Mouse (Mus musculus): ENCODE measurements around the gene Trmt61a.

Trmt61a gene

DNA sequence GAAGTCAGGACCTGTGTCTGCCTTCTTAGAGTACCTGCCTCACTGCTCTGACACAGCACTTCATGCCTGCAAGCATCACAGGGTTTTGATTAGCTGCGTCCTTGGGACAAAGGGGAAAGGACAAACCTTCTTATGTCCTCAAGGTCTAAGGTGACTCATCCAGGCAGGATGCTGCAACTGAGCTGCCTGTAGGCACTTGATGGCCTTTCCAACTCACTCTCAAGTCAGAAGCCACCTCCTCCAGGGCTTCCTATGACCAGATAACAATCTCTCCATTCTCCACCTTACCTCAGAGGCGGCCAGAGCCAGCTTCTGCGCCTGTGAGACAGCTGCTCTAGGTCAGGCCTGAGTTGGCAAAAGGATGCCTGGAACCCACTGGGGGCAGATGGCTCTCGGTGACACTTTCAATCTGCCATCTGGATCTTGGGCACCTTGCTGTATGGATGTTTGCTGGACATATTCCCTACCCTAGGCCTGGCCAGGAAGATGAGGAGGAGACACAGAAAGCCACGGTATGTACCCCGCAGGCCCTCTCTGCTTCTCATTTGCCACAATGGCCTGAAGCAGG, 20.5 kb downstream of the Trmt61a start:
- DNase-seq = peak in 1 of 2 experiments; percentile 21

DNA sequence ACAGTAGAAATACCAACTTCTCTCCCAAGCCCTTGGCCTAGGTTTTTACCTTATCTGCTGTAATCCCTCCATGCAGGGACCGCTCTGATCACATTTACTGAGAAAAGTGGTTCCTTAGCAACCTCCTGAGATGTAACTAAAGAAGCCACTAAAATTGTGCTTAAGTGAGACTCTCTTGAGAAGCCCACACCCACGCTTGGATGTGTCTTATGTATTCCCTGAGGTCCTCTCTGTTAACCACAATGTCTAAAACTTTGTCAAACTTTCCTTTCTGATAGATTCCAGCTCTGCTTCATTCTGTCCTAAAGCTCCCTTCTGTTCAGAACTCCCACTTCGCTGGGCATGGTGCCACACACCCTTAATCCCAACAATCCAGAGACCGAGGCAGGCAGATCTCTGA, 21.6 kb downstream of the Trmt61a start:
- no peak for DNase-seq

DNA sequence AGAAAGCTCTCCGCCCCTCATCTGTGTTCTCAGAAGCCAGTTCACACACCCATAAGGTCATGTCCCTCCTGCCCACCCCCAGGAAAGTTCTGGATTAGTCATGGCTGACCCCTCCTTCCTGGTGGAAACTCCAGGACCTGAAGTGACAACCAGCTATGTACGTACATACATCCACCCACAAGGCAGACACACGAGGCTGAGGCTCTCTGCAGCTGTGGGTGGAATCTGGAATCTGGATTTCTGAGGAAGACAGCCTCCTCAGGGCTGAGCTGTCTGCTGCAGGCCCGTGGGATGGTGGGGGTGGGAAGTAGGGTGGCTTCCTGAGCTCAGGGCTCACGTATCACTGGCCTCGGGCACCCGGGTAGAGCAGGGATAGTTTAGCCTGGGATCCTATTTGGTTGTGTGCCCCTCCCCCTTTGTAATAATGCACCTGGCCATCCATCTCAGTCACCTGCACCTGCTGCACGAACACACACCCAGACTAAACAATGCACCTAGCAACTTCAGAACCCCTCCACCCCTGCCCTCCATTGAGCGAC, 23.1 kb downstream of the Trmt61a start:
- peak in 1 of 2 experiments; percentile 24 for DNase-seq

DNA sequence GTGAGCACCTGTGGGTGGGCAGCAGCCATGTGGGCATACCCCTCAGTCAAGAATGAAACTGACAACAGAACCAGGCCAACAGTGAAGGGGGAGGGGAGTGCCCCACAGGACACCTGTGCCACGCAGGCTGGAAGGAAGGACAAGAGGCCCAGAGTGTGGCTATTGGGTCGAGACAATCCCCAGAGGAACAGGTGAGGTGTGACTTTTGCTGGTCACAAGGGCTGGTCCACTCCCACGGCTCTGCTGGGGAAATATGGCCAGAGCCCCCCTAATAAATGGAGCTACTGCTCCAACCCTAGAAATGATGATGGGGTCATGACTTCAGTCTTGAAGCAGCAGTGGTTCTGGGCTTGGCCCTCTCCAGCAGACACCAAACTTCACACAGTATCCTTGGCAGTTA, 25.4 kb downstream of the Trmt61a start:
- peak in 1 of 2 experiments; percentile 16 for DNase-seq

DNA sequence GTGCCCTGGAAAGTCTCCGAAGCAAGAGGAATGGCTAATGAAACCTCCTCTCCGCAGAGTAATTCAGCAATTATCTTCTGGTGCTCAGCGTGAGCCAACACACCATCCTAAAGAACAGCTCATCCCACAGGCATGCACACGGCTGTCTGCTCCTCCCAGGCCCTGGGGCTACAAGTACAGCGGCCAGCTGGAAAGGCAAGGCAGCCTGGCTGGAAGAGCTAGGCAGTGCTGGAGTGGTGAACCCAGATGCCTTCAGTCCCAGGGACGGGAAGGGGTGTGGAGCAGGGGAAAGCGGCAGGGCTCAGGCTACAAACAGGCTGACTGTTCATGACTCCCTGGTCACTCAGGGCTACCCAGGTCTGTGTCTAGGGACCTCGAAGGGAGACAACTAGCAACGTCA, 26.7 kb downstream of the Trmt61a start:
- DNase-seq = peak; percentile 36 to 65

DNA sequence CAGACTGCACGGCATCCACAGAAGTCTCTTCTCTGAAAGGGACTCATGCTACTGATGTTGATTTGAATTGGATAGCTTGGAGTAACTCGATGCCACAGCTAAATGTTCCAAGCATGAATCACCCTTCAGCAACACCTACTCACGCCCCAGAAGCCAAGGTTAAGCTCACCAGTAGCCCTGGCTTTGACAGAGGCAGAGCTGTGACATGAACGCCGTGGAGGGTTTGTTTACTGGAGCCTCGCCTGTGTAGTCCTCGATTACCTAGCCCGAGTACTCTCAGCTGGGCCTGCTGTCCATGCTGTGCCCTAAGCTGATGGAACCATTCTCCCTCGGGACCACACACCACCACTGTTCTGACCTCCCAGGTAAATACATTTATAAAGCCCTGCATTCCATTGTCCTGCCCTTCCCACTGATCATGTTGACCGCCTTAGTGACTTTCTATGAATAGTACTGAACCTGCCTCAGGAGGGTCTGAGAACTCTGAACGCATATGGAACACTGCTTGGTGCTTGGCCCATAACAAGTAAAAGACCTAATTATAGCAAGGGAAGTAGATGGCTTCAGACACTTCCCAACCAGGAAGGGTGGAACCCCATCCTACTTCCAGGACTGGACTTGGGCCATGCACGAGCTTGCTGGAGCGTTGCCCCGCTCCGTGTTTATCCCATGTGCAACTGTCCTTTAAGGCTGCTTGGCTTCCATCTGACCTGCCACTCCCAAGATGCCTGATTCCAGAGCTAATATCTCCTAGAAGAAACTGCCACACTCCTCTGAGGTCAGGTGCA, 27.5 kb downstream of the Trmt61a start:
- peak; percentile 81 to 91 for DNase-seq

DNA sequence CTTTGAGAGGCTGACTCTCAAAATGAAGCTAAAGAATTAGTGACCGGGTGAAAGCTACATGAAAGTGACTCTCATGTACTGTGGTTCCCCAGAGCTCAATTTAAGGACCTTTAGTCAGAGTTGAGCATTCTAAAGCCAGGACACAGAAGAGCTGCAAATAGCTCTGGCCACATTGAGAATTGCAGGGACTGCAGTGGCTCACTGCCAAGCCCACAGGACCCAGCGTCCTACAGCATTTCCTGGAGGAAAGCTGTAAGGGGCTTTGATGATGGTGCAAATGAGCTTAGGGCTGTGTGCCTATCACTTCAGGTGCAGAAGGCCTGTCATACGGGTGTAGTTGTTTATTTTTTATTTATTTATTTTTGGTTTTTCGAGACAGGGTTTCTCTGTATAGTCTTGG, 30.3 kb downstream of the Trmt61a start:
- peak; percentile 42 to 55 for DNase-seq

DNA sequence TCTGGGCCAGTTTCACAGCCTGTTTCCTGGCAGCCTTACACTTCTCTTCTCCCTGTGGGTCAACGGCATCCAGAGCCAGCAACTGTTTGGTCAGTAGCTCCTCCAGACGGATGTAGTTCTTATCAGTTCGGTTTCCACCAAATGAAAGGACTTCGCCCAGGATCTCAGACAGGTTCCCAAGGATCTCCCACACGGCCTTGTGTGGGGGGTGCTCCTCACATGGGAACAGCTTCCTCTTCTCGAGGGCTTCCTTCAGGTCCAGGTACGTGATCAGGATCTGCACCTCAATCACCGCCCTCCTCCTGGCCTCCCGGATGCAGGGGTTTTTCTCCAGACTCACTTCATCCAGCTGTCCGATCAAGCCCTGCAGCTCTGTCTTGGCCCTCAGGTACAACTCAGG, 32.2 kb downstream of the Trmt61a start:
- DNase-seq = peak in 1 of 2 experiments; percentile 33

DNA sequence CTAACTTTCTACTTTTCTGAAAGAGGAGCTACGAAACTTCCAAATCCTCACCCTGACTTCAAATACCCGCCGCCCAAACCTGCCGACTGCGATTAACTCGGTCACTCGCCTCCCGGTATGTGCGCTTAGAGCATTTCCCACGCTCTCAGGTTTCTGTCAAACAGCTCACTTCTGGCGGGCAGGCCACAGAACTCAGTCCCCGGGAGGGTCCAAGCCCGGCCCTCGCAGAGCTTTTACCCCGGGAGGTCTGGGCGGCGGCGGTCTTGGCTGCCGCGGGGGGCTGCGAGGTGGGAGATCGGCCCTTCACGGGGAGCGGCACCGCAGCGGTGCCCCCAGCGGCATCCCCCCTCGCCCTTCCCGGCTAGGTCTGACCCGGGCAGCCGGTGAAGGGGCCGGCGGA, 34.6 kb downstream of the Trmt61a start:
- peak; percentile 27 to 63 for DNase-seq

DNA sequence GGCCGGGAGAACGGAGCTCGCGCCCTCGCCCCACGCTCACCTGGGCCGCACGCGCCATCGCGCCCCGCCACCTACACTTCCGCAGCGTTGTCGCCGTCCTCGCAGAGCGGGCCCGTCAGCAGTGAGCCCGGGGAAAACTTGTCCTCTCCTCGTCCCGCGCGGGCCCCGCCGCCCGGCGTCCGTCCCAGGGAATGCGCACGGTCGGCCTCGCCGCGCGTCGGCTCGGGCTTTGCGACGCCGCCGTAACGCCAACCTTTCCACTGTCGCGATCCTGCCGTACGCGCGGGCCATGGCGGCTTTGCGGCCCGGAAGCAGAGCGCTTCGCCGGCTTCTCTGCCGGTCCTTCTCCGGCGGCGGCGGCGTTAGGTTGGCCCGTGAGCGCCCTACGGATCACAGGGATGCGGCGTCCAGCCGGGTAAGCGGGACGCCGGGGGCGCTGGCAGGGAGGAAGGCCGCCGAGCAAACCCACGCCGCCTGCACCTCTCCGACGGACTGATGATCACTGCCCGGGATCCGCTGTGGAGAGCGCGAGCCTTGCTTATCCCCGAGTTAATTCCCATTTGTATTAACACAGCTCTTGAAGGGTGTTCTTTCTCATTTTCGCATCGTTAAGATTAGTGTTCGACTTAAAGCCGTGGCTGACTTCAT, 35.2 kb downstream of the Trmt61a start, which contains the start of the genes Bag5 and Apopt1:
Gene Bag5 (minus strand): TSS at position 254 of the 648 bp plus-strand sequence.
Gene Apopt1 (plus strand): TSS at position 258 of the 648 bp plus-strand sequence.
- peak; percentile 90 to 96 for DNase-seq

DNA sequence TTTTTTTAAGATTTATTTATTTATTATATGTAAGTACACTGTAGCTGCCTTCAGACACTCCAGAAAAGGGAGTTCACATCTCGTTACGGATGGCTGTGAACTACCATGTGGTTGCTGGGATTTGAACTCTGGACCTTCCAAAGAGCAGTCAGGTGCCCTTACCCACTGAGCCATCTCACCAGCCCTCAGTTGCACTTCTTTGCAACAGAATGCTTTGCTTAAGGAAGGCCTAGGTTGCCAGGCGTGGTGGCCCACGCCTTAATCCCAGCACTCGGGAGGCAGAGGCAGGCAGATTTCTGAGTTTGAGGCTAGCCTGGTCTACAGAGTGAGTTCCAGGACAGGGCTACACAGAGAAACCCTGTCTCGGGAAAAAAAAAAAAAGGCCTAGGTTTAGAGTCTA, 36.0 kb downstream of the Trmt61a start:
- DNase-seq = peak in 1 of 2 experiments; percentile 39

DNA sequence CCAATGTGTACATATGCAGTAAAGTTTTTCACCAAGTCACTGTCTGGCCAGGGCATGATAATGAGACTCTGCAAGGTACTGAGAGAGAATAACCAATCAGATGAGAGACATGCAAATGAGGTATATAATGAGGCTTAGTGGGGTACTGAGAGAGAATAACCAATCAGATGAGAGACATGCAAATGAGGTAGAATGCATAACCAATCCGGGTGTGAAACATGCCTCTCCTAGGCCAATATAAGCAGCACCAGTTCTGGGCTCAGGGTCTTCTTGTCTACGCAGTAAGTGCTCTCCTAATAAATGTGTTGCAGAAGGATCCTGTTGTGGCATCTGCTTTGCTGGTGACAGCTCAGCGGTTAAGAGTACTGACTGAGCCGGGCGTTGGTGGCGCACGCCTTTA, 38.6 kb downstream of the Trmt61a start:
- no peak for DNase-seq

DNA sequence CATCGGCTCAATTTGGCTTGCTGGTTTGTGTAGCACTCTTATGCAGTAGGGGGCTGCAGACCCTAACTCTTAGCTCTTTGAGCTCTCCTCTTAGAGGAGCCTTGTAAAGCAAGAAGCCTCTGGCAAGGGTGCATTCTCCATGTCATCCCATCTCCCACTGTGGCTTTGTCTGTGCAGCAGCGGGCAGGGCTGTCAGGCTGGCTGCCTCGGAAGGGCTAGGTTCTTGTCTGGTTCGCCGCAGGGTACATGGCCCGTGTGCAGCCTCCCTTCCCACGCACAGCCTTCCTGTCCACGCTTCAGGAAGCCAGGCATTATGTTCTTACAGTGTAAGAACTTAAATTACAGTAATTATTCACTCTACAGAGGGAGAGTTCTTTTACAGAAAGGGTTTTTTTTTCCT, 40.8 kb downstream of the Trmt61a start:
- no peak for DNase-seq

DNA sequence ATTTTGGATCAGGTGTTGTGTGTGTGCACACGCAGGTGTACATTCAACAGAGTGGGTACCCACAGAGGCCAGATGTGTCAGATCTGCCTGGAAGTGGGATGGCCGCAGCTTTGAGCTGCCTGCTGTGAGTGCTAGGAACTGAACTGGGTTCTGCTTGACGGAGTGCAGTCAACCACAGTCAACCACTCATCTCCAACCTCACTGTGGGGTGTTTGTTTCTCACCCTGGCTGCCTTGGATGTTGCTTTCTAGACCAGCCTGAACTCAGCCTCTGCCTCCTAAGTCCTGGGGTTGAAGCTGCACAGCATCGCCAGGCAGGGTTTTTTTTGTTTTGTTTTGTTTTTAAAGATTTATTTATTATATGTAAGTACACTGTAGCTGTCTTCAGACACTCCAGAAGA, 42.3 kb downstream of the Trmt61a start:
- no peak for DNase-seq

DNA sequence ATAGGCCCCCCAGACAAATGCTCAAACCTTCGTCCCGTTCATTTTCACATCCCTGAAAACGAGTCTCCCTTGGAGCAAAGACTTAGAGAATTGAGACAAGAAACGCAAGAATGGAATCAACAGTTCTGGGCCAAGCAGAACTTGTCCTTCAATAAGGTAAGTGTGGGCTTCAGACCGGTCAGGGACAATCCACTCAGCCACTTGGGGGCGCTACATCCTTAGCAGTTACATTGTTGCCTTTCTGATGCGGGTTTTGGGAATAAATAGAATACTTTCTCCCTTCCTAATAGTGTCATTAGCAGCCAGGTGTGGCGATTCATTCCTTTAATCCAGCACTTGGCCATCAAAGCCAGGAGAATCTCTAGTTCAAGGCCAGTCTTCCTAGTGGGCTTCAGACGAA, 44.7 kb downstream of the Trmt61a start:
- peak; percentile 59 to 77 for DNase-seq

DNA sequence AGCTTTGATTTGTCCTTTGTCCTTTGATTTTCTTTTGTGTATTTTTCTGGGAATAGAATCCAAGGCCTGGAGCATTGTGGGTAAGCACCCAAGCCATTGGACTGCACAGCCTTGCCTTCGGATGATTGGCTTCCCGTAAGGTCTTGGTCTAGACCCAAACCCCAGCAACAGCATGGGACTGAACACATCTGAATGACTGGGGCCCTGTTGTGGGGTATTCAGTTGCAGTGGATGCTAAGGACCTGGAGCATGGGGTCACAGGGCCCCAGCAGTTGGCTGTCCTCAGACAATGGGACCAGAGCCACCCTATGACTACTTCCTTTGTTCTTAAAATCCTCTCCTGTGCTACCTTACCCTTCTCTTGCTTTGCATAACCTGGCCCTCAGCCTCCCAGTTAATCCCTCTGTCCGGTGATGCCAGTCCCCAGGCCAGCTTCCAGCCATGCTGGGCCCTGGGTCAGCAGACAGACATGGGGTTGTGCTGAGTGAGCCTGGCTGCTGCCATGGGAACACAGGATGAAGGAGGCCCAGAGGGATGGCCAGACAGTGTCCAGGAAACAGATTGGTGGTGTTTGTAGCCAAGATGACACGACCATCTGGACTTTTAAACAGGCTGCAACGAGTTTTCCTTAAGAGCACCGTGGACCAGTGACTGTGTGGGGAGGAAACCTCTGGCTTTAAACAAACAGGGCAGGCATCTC, 46.9 kb downstream of the Trmt61a start:
- no peak for DNase-seq

DNA sequence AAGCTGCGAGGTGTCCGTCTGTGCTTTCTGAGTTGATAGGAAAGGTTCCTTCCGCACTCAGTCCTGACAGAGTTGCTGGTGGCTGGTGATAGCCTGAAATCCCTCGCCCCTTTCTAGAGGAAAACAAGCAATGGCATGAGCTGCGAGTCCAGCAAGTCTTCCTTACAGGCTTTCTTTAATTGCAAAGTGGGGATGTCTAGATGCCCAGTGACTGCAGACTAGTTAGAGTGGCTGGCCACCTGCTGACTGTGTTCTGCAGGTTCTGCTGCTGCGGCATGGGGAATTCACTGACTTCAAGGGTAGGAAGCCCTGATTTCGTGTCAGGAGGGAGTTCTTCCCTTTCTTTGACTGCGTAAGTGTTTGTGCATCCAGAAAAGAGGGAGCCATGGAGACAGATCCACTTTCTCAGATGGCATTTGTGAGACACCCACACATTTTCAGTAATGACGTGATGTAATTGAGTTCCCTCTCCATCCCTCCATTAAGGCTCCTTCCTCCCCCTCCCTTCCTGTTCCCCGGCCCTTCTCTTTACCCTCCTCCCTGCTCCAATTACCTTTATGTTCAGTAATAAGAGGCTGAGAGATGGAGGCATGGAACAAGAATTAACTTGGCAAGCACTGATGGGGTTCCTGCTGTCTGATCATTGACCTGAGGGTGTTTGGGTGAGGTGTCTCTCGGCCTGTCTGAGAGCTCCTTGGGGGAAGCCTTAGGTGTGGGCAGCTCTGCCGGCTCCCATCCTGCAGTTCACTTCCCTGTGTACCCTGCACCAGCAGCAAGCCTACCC, 47.6 kb downstream of the Trmt61a start:
- DNase-seq = no peak

DNA sequence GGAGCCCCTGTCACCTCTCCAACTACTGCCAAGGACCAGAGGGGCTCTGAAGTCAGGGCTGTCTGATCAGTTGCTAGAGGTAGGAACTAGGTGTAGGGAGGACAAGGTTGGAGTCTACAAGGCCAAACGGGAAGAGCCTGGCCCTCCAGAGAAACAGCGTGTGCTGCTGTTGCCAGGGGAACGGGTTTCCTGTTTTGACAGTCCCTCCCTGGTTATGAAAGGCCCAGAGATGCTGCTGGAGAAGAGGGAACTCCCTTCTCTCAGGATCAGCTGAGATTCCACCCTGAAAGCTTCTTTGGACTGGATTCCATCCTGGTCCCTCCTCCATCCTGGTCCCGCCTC, 48.2 kb downstream of the Trmt61a start:
- peak; percentile 44 to 74 for DNase-seq

DNA sequence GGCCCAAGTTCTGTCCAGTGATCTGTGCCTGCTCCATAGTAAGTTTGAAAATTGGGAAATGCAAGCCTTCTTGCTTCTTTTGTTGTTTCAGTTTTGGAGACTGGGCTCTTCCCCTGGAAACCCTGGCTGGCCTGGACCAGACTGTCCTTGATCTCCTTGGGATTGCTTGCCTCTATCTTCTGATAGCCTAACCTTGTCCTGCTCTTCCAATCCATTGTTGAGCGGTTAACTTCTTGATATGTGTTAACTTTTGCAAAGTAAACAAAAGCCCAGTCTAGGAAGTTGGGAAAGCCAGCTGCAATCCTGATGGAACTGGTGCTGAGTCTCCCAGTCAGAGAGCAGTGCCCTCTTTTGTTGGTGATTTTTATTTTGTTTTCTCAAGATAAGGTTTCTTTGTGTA, 50.1 kb downstream of the Trmt61a start:
- no peak for DNase-seq

DNA sequence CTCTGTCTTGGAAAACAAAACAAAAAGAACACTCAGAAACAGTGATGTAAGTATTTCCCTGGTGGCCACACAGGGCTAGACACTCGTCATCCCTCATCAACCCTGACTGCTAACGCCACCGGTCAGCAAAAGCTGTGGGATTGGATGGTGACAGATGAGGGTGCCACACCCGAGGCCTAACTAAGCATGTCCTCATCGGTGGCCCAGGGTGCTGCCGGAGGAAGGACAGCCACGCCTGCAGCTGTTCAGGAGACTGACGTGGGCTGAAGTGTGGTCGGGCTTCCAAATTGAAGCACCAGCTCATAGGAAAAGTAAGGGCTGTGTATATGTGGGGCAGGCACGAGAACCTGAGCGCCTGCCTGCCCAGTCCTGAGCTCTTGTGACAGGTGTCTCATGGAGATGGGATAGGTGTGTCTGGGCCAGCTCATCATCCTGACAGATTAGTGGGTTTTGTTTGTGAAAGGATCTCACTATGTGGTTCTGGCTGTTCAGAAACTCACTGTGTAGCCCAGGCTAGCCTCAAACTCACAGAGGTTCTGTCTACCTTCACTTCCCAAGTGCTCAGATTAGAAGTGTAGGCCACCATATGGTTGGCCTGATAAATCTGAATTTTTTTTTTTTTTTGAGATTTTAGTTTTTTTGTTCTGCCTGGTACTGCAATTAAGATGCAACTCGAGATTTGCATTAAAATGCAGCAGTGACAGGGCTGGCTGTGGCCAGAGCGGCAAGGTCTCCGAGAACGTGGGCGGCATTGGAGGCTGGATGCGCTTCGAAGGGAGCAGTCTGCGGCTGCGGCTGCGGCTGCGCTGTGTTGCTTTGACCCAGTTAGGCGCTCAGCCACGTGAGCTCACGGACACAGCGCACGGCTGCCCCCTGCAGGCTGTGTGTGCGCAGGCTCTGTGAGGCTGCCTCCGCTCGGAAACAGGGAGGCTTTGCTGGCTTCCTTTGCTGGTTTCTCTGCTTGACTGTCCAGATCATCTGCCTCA, 54.2 kb downstream of the Trmt61a start:
- peak; percentile 91 to 92 for DNase-seq

DNA sequence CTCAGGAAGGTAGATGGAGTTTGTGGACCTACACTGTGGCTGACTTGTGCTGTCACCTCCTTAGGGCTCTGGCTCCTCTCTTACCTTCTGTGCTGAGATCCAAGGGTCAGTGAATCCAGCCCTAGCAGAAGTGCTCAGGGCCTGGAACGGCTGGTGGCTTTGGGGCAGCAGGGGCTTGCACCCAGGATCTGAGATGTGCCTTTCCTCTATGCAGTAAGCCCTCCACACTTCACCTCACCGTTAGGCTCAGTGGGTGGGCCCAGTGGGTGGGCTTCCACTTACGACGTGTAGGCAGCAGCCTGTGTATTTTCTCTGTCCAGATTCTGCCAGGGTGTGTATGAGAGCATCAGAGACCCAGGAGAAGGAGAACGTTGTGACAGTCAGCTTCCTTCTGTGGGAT, 55.0 kb downstream of the Trmt61a start:
- no peak for DNase-seq
